Mouse (Mus musculus) mouse embryonic stem cell (cell line): ENCODE data around the gene Golim4.

Experiments used
- in situ Hi-C, 2 experiments: fragments of 300-500 bp; cut with MboI; formaldehyde crosslinking; loops; 1 replicate in 1 of 2; 3 replicates in 1 of 2; pipeline ENCODE4 v1.14.3; 2019 to 2020; ENCODE audit warnings: low sequenced_read_pairs in 2 of 2, low pct_unique_long_range_greater_than_20kb in 1 of 2, mixed read lengths in 1 of 2; ENCODE audit not compliant: unreplicated experiment in 1 of 2

The Golim4 gene

GRCm38 (mm10) chr3:75930659-75931225 lies 26.0 kb downstream of the Golim4 start:
- in situ Hi-C loops = no loop called here

GRCm38 (mm10) chr3:75929926-75930548 lies 26.7 kb downstream of the Golim4 start:
- in situ Hi-C loops = no loop called here

- in situ Hi-C loops = no loop called here
These were observed 30.4 kb downstream of the Golim4 start for GRCm38 (mm10) chr3:75926327-75926726.

GRCm38 (mm10) chr3:75925123-75925522 lies 31.6 kb downstream of the Golim4 start:
- in situ Hi-C loops = no loop called here

GRCm38 (mm10) chr3:75917770-75918503 lies 38.8 kb downstream of the Golim4 start:
- in situ Hi-C loops = no loop called here

GRCm38 (mm10) chr3:75912786-75913185 lies 44.0 kb downstream of the Golim4 start:
- in situ Hi-C loops = no loop called here

GRCm38 (mm10) chr3:75910768-75911167 lies 46.0 kb downstream of the Golim4 start:
- in situ Hi-C loops = no loop called here

- in situ Hi-C loops = no loop called here
These were observed 46.5 kb downstream of the Golim4 start for GRCm38 (mm10) chr3:75910257-75910656.

GRCm38 (mm10) chr3:75901903-75902598 lies 54.7 kb downstream of the Golim4 start:
- in situ Hi-C loops = no loop called here

GRCm38 (mm10) chr3:75895075-75895474 lies 61.7 kb downstream of the Golim4 start:
- in situ Hi-C loops = no loop called here

GRCm38 (mm10) chr3:75891581-75891980 lies 65.2 kb downstream of the Golim4 start:
- in situ Hi-C loops = no loop called here

GRCm38 (mm10) chr3:75889323-75889722 lies 67.4 kb downstream of the Golim4 start:
- in situ Hi-C loops = no loop called here

GRCm38 (mm10) chr3:75881582-75881981 lies 75.2 kb downstream of the Golim4 start:
- in situ Hi-C loops = no loop called here

- in situ Hi-C loops = no loop called here
These were observed 77.5 kb downstream of the Golim4 start for GRCm38 (mm10) chr3:75879269-75879668.

- in situ Hi-C loops = loop anchor here in 1 of 2 experiments (25.0 kb wide), 1 partner anchor 657 kb away; no protein-coding TSS in a partner anchor
These were observed 87.9 kb downstream of the Golim4 start for GRCm38 (mm10) chr3:75868886-75869285.

GRCm38 (mm10) chr3:75864203-75864602 lies 92.5 kb downstream of the Golim4 start:
- in situ Hi-C loops = loop anchor here in 1 of 2 experiments (25.0 kb wide), 1 partner anchor 652 kb away; no protein-coding TSS in a partner anchor

GRCm38 (mm10) chr3:75861677-75862076 lies 95.1 kb downstream of the Golim4 start:
- in situ Hi-C loops = loop anchor here in 1 of 2 experiments (25.0 kb wide), 1 partner anchor 649 kb away; no protein-coding TSS in a partner anchor

GRCm38 (mm10) chr3:75860760-75861159 lies 96.0 kb downstream of the Golim4 start:
- in situ Hi-C loops = loop anchor here in 1 of 2 experiments (25.0 kb wide), 1 partner anchor 648 kb away; no protein-coding TSS in a partner anchor
